Mouse (Mus musculus) megakaryocyte, embryonic 14.5 days (primary cell): ENCODE data around the gene Serinc5.

Source experiments
- FLI1 ChIP-seq: IDR thresholded peaks from 2 replicates; pipeline ENCODE4 v1.6.1; 2012; ENCODE audit warnings: low read length, inconsistent platforms, mixed read lengths
- GATA1 ChIP-seq: IDR thresholded peaks from 3 replicates; pipeline ENCODE4 v1.6.1; 2012; ENCODE audit warnings: mixed read lengths, low read length, inconsistent platforms, borderline replicate concordance

GRCm38 (mm10) chr13:92732836-92733235 lies 121.9 kb downstream of the Serinc5 start:
- TF ChIP-seq GATA1: no peak
- TF ChIP-seq FLI1: no peak
